Mouse (Mus musculus): ENCODE measurements around the gene St3gal2. TPM values are rescaled to one million over a fixed set of nuclear protein-coding genes. Genes with fewer than 3 reads are reported as not detected.
"Not testable (repeated sequence)": the region's sequence is repeated elsewhere in the genome, so short reads cannot be mapped to it uniquely, and the experiment has no call there.

The St3gal2 gene
- polyA plus RNA-seq, 1 experiment from 2014 or later, result 23.5 TPM

DNA sequence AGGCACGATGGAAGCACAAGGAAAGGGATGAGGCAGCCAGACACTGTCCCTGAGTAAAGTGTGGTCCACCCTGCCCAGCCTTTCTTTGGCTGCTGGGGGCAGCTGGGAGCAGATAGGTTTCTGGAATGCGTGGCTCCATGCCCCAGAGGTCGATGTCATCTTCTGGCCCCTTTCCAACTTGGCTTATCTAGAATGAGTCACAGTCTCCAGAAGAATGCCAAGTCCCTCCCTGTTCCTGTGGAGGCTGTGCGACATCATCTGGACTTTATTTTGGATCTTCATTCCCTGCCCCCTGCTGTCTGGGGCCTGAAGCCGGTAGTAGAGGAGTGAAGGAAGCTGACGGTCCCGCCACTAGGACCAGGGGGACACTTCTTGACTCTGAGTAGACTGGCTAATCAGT, 45.9 kb downstream of the St3gal2 start:
- peaks cover 5% of the 10 kb centered on the region for H3K36me3 ChIP-seq (ENCODE audit: control insufficient read depth, insufficient read depth, low read length)
- no peak overlapping the region for H3K4me3 ChIP-seq (ENCODE audit: low read length)
- H3K27me3 ChIP-seq (replicated peaks; ENCODE audit: control insufficient read depth, insufficient read depth, low read length), result no peaks in the 10 kb centered on the region
- H3K9ac ChIP-seq (ENCODE audit: low read depth, low read length), result no peak overlapping the region
- 54% methylated on average over 7 of the region's 7 CpGs for WGBS
- no peak overlapping the region for H3K4me2 ChIP-seq (ENCODE audit: low read length)
- no peak for ATAC-seq
- H3K27ac ChIP-seq (ENCODE audit: low read depth, low read length), result no peak overlapping the region
- H3K9me3 ChIP-seq (ENCODE audit: control insufficient read depth, low read length), result no peaks in the 10 kb centered on the region
- H3K4me1 ChIP-seq (ENCODE audit: control insufficient read depth, insufficient read depth, low read depth, low read length), result peaks cover 9% of the 10 kb centered on the region

DNA sequence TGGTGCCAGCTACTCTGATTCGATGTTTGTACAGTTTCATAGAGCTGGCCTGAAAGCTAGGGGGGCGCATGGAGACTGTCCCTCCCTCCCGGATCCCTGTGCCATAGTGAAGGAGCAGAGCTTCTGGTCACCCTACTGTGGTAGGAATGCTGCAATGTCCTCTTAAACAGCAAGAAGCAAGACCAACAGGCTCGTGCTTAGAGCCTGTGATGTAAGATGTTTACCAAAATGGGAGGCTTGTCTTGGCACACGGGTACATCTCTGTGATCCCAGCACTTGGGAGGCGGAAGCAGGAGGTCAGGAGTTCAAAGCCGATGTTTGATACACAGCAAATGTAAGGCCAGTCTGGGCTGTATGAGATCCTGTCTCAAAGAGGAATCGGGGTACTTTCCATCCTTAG, 46.9 kb downstream of the St3gal2 start:
- H3K4me2 ChIP-seq (ENCODE audit: low read length), result no peak overlapping the region
- H3K36me3 ChIP-seq (ENCODE audit: control insufficient read depth, insufficient read depth, low read length), result peaks cover 5% of the 10 kb centered on the region
- H3K4me1 ChIP-seq (ENCODE audit: control insufficient read depth, insufficient read depth, low read depth, low read length), result peaks cover 14% of the 10 kb centered on the region
- WGBS, result 91% methylated on average over 8 of the region's 8 CpGs
- ATAC-seq, result no peak
- no peak overlapping the region for H3K9ac ChIP-seq (ENCODE audit: low read depth, low read length)
- H3K4me3 ChIP-seq (ENCODE audit: low read length), result no peak overlapping the region
- H3K27ac ChIP-seq (ENCODE audit: low read depth, low read length), result no peak overlapping the region
- no peaks in the 10 kb centered on the region for H3K9me3 ChIP-seq (ENCODE audit: control insufficient read depth, low read length)
- H3K27me3 ChIP-seq (replicated peaks; ENCODE audit: control insufficient read depth, insufficient read depth, low read length), result no peaks in the 10 kb centered on the region

DNA sequence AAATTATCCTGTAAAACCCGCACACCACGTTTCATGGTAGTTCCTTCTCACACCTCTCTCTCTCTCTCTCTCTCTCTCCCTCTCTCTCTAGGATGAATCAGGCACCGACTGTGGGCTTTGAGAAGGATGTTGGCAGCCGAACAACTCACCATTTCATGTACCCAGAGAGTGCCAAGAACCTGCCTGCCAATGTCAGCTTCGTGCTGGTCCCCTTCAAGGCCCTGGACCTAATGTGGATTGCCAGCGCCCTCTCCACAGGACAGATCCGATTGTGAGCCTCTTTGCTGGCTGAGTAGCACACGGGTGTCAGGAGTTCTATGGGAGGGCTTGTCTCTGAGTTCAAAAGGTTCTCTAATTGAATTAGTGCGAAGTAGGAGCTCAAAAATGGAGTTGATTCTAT, 47.6 kb downstream of the St3gal2 start:
- peaks cover 14% of the 10 kb centered on the region for H3K4me1 ChIP-seq (ENCODE audit: control insufficient read depth, insufficient read depth, low read depth, low read length)
- no peaks in the 10 kb centered on the region for H3K27me3 ChIP-seq (replicated peaks; ENCODE audit: control insufficient read depth, insufficient read depth, low read length)
- H3K9ac ChIP-seq (ENCODE audit: low read depth, low read length), result no peak overlapping the region
- H3K4me2 ChIP-seq (ENCODE audit: low read length), result no peak overlapping the region
- H3K27ac ChIP-seq (ENCODE audit: low read depth, low read length), result no peak overlapping the region
- no peak overlapping the region for H3K4me3 ChIP-seq (ENCODE audit: low read length)
- H3K36me3 ChIP-seq (ENCODE audit: control insufficient read depth, insufficient read depth, low read length), result peaks cover 3% of the 10 kb centered on the region
- no peaks in the 10 kb centered on the region for H3K9me3 ChIP-seq (ENCODE audit: control insufficient read depth, low read length)
- WGBS, result 75% methylated on average over 9 of the region's 9 CpGs
- no peak for ATAC-seq

DNA sequence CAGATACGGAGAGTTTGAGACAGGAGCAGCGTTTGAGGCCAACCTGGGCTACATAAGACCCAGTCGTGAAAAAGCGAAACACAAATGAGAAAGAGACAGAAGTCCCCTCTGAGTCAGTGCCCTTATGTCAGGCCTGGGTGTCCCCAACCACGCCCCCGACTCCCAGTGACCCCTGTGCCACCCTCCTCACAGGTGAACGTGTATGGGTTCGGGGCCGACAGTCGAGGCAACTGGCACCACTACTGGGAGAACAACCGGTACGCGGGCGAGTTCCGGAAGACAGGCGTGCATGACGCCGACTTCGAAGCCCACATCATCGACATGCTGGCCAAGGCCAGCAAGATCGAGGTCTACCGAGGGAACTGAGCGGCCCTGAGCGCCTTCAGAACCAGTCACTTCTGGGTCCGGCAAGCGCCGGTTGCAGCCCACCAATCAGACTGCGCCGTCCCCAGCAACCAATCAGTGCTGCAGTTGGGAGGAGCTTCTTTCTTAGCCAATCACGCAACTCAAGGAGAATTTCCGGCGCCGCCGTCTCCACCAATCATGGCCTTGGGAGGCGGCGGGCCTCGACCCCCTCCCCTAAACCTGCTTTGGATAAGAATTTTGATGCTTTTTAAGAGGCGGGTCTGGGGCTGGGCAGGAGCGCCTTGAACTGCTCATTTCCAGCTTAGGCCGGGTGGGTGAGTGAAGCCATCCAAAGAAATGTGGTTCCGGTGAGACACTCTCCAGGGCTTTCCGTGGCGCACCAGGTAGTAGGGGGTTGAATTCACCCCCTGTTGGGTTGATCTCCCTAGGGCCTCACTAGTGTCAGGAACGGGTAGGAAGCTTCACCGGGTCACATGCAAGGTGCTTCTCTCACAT, 50.4 kb downstream of the St3gal2 start:
- Histone ChIP-seq H3K4me1 (ENCODE audit: control insufficient read depth, insufficient read depth, low read depth, low read length) (peaks cover 9% of the 10 kb centered on the region), H3K9me3 (ENCODE audit: control insufficient read depth, low read length) (no peaks in the 10 kb centered on the region), H3K27ac (ENCODE audit: low read depth, low read length) (peak overlapping the region; percentile 6; the same call in 1 of the 2 replicates), H3K4me2 (ENCODE audit: low read length) (peak overlapping the region; percentile 72), H3K27me3 (replicated peaks; ENCODE audit: control insufficient read depth, insufficient read depth, low read length) (no peaks in the 10 kb centered on the region), H3K4me3 (ENCODE audit: low read length) (peak overlapping the region; percentile 45), H3K36me3 (ENCODE audit: control insufficient read depth, insufficient read depth, low read length) (0 out of 2 replicates have a peak, but pooled peaks cover 5% of the 10 kb centered on the region), H3K9ac (ENCODE audit: low read depth, low read length) (peak overlapping the region; percentile 70)
- 7% methylated on average over 45 of the region's 45 CpGs for WGBS
- peak; percentile 99 for ATAC-seq

DNA sequence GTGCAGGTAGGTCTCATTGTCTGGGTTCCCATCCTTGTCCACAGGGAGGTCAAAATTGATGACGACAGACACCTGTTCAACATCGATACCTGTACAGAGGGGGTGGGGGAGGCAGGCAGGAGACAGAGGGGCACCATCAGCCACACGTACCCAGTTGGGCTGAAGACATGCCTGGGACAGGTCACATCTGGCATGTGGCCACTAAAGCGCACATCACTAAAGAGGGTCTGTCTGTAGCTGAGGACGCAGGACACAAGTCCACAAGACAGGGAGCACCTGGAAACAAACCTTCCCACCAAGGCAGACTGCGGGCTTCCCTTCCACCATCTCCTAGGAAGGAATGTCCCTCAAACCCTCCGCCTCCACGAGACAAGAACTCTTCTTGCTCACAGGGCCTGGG, 56.8 kb downstream of the St3gal2 start:
- H3K4me3 ChIP-seq (ENCODE audit: low read length); H3K9ac ChIP-seq (ENCODE audit: low read depth, low read length); H3K9me3 ChIP-seq (ENCODE audit: control insufficient read depth, low read length); H3K27me3 ChIP-seq (replicated peaks; ENCODE audit: control insufficient read depth, insufficient read depth, low read length); H3K4me1 ChIP-seq (ENCODE audit: control insufficient read depth, insufficient read depth, low read depth, low read length); H3K4me2 ChIP-seq (ENCODE audit: low read length); H3K27ac ChIP-seq (ENCODE audit: low read depth, low read length); ATAC-seq: not testable (repeated sequence)
- H3K36me3 ChIP-seq (ENCODE audit: control insufficient read depth, insufficient read depth, low read length), result peaks cover 19% of the 10 kb centered on the region
- 96% methylated on average over 8 of the region's 8 CpGs for WGBS

DNA sequence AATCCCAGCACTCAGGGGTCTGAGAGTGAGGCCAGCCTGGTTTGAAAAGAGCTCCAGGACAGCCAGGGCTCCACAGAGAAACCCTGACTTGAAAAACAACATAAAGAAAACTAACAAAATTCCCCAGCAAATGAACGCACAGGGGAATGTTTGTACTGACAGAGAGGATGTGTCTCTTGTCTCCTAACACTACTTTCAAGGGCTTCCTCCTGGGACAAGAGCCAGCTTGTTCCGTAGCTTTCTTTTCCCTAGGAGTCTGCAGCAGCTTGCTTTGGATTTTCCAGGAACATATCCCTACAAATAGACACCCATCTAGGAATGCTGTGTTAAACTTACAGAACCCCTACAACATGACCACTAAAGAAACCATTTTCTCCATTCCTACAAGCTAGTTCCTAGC, 58.3 kb downstream of the St3gal2 start:
- H3K27ac ChIP-seq (ENCODE audit: low read depth, low read length); H3K27me3 ChIP-seq (replicated peaks; ENCODE audit: control insufficient read depth, insufficient read depth, low read length); H3K4me3 ChIP-seq (ENCODE audit: low read length); H3K4me2 ChIP-seq (ENCODE audit: low read length); H3K9ac ChIP-seq (ENCODE audit: low read depth, low read length); H3K9me3 ChIP-seq (ENCODE audit: control insufficient read depth, low read length); H3K4me1 ChIP-seq (ENCODE audit: control insufficient read depth, insufficient read depth, low read depth, low read length); ATAC-seq: not testable (repeated sequence)
- WGBS, result 94% methylated on average over 2 of the region's 2 CpGs
- H3K36me3 ChIP-seq (ENCODE audit: control insufficient read depth, insufficient read depth, low read length), result peaks cover 24% of the 10 kb centered on the region

DNA sequence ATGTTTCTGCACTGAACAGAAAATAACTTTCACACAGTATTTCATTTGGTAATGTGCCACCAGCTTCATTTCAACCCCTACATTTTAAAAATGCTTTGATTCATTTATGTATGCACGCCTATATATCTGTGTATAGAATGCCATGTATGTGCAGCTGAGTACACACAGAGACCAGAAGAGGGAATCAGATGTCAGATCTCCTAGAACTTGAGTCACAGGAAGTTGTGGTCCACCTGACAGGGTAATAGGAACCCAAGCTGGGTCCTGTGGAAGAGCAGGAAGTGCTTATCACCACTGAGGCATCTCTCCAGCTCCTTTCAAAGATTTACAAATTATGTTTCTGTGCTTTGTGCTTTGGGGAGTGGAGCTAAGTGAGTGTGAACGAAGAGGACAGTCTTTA, 61.6 kb downstream of the St3gal2 start:
- Histone ChIP-seq H3K36me3 (ENCODE audit: control insufficient read depth, insufficient read depth, low read length) (peaks cover 39% of the 10 kb centered on the region), H3K9me3 (ENCODE audit: control insufficient read depth, low read length) (no peaks in the 10 kb centered on the region), H3K4me3 (ENCODE audit: low read length) (no peak overlapping the region), H3K4me2 (ENCODE audit: low read length) (no peak overlapping the region), H3K27me3 (replicated peaks; ENCODE audit: control insufficient read depth, insufficient read depth, low read length) (no peaks in the 10 kb centered on the region), H3K4me1 (ENCODE audit: control insufficient read depth, insufficient read depth, low read depth, low read length) (no peaks in the 10 kb centered on the region), H3K9ac (ENCODE audit: low read depth, low read length) (no peak overlapping the region), H3K27ac (ENCODE audit: low read depth, low read length) (no peak overlapping the region)
- 96% methylated on average over 2 of the region's 2 CpGs for WGBS
- no peak for ATAC-seq

DNA sequence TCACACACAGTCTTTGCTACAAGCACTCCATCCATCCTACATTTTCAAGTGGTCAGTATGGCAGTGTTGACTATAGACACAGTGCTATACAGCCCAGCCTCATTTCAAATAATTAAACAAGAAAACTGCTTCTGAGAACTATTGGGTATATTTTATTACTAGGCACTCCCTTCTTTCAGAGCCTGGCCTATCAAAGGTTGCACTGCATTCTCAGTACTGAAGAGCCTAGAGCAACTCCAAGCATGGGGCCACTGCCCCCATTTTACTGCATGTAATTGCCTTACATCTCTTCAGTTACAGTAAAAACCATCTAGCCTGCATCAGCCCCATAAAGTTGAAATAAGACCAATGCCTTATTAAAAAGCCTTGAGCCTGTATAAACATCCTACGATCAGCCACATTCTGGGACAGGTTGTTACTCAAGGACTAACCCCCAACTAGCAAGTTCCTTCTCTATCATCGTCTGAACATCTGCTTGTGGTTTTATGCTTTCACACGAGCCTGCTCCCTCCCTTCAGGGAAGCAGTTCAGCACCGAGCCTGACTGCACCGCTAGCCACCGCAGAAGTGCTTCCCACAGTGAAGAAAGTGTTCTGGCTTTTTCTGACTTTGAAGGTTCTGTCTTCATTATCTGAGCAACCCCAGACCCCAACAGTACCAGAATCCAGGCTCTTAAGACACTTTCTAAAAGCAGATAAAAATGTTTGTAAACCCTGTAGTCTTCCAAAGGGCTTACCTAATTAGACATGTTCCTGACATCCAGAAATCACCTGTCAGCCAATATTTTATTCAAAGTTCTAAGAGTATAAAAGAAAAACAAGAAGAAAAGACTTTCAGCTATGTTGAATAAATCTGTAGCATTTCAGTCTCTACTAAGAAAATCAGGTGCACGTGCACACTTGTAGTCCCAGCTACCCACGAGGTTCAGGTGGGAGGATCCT, 68.4 kb downstream of the St3gal2 start:
- H3K36me3 ChIP-seq (ENCODE audit: control insufficient read depth, insufficient read depth, low read length), result peaks cover 44% of the 10 kb centered on the region
- no peaks in the 10 kb centered on the region for H3K27me3 ChIP-seq (replicated peaks; ENCODE audit: control insufficient read depth, insufficient read depth, low read length)
- WGBS, result 90% methylated on average over 8 of the region's 8 CpGs

DNA sequence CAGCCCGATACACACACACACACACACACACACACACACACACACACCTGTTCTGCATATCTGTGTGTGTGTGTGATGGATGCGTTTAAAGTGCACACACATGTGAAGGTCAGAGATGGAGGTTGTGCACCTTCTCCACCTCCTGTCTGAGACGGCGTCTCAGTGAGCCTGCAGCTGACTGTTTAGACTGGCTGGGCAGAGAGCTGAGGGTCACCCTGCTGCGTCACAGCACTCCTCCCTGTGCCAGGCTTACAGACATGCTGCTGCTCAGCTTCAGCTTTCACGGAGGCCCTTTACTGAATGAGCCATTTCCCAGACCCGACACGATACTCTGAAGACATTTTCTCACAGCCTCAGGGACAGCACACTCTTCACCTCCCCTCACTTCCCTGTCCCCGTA, 70.3 kb downstream of the St3gal2 start:
- H3K4me2 ChIP-seq (ENCODE audit: low read length), result no peak overlapping the region
- no peak overlapping the region for H3K9ac ChIP-seq (ENCODE audit: low read depth, low read length)
- no peak overlapping the region for H3K4me3 ChIP-seq (ENCODE audit: low read length)
- H3K36me3 ChIP-seq (ENCODE audit: control insufficient read depth, insufficient read depth, low read length), result peaks cover 32% of the 10 kb centered on the region
- ATAC-seq, result no peak
- H3K9me3 ChIP-seq (ENCODE audit: control insufficient read depth, low read length), result no peaks in the 10 kb centered on the region
- 89% methylated on average over 9 of the region's 9 CpGs for WGBS
- no peaks in the 10 kb centered on the region for H3K4me1 ChIP-seq (ENCODE audit: control insufficient read depth, insufficient read depth, low read depth, low read length)
- no peak overlapping the region for H3K27ac ChIP-seq (ENCODE audit: low read depth, low read length)
- no peaks in the 10 kb centered on the region for H3K27me3 ChIP-seq (replicated peaks; ENCODE audit: control insufficient read depth, insufficient read depth, low read length)

More for the DNA sequence above, 68.4 kb downstream of the St3gal2 start:
- Histone ChIP-seq H3K9me3 (ENCODE audit: control insufficient read depth, low read length) (no peaks in the 10 kb centered on the region), H3K27ac (ENCODE audit: low read depth, low read length) (no peak overlapping the region), H3K4me3 (ENCODE audit: low read length) (no peak overlapping the region), H3K4me2 (ENCODE audit: low read length) (no peak overlapping the region), H3K9ac (ENCODE audit: low read depth, low read length) (no peak overlapping the region), H3K4me1 (ENCODE audit: control insufficient read depth, insufficient read depth, low read depth, low read length) (no peaks in the 10 kb centered on the region)
- ATAC-seq, result no peak
